Mouse (Mus musculus) 416B (cell line): ENCODE data around the gene Ttc13.

ENCODE experiments used
- DNase-seq: peaks from one replicate; pipeline ENCODE4 v3.0.0; 2011; ENCODE audit warnings: low read depth

The Ttc13 gene

GRCm38 (mm10) chr8:124721862-124722515 is at the start of gene Ttc13, which contains the start of gene Arv1:
Gene Ttc13 (minus strand): TSS chr8:124721983.
Gene Arv1 (plus strand): TSS chr8:124722139.
- peak; percentile 98 for DNase-seq

- DNase-seq, result no peak
Measured at GRCm38 (mm10) chr8:124763061-124763460, 41.3 kb upstream of the Ttc13 start.

- DNase-seq, result peak; percentile 44
Measured at GRCm38 (mm10) chr8:124758544-124758943, 36.8 kb upstream of the Ttc13 start.

GRCm38 (mm10) chr8:124756601-124757000 is 34.8 kb upstream of the Ttc13 start:
- DNase-seq, result no peak

GRCm38 (mm10) chr8:124756153-124756552 is 34.4 kb upstream of the Ttc13 start:
- no peak for DNase-seq

- DNase-seq, result no peak
Measured at GRCm38 (mm10) chr8:124755481-124755880, 33.7 kb upstream of the Ttc13 start.

- DNase-seq, result no peak
Measured at GRCm38 (mm10) chr8:124754792-124755190, 33.0 kb upstream of the Ttc13 start.

GRCm38 (mm10) chr8:124754101-124754791 is 32.5 kb upstream of the Ttc13 start:
- no peak for DNase-seq

GRCm38 (mm10) chr8:124752325-124752862 is 30.6 kb upstream of the Ttc13 start:
- DNase-seq, result no peak

GRCm38 (mm10) chr8:124751709-124752173 is 30.0 kb upstream of the Ttc13 start, which contains the start of gene Fam89a:
Gene Fam89a (minus strand): TSS chr8:124751832.
- DNase-seq, result no peak

- no peak for DNase-seq
Measured at GRCm38 (mm10) chr8:124751191-124751590, 29.4 kb upstream of the Ttc13 start.

GRCm38 (mm10) chr8:124746661-124747060 is 24.9 kb upstream of the Ttc13 start:
- no peak for DNase-seq

GRCm38 (mm10) chr8:124739268-124739667 is 17.5 kb upstream of the Ttc13 start:
- DNase-seq, result no peak

- DNase-seq, result no peak
Measured at GRCm38 (mm10) chr8:124735371-124735911, 13.7 kb upstream of the Ttc13 start.

GRCm38 (mm10) chr8:124732828-124733227 is 11.0 kb upstream of the Ttc13 start:
- DNase-seq, result no peak

GRCm38 (mm10) chr8:124724301-124724700 is 2.5 kb upstream of the Ttc13 start:
- DNase-seq, result no peak

GRCm38 (mm10) chr8:124720938-124721861 is 583 bp downstream of the Ttc13 start:
- peak; percentile 42 for DNase-seq

GRCm38 (mm10) chr8:124720133-124720532 is 1.6 kb downstream of the Ttc13 start:
- peak; percentile 35 for DNase-seq

GRCm38 (mm10) chr8:124715736-124716135 is 6.0 kb downstream of the Ttc13 start:
- DNase-seq, result no peak

- DNase-seq, result no peak
Measured at GRCm38 (mm10) chr8:124713207-124713606, 8.6 kb downstream of the Ttc13 start.

GRCm38 (mm10) chr8:124705823-124706222 is 16.0 kb downstream of the Ttc13 start:
- no peak for DNase-seq

- DNase-seq, result no peak
Measured at GRCm38 (mm10) chr8:124704376-124704775, 17.4 kb downstream of the Ttc13 start.
